Mouse (Mus musculus): ENCODE data around the gene Tm4sf5. TPM values are rescaled to one million over a fixed set of nuclear protein-coding genes. Genes with fewer than 3 reads are reported as not detected.
A peak's percentile ranks its signal among the peaks of the same experiment; 100 is the strongest.
"Not testable (repeated sequence)": the region's sequence is repeated elsewhere in the genome, so short reads cannot be mapped to it uniquely, and the experiment has no call there.

The Tm4sf5 gene
- total and polyA plus RNA-seq, 2 experiments from 2014 or later: 0.34 to 7.6 TPM

GRCm38 (mm10) chr11:70465824-70466223 is 39.2 kb upstream of the Tm4sf5 start:
- Histone ChIP-seq H3K36me3 (replicated peaks; ENCODE audit: control insufficient read depth, insufficient read depth, low read length) (no peaks in the 10 kb centered on the region), H3K27me3 (ENCODE audit: control insufficient read depth, insufficient read depth, low read length) (peaks cover 17% of the 10 kb centered on the region), H3K27ac (ENCODE audit: low read depth) (no peak overlapping the region), H3K9me3 (replicated peaks; ENCODE audit: control insufficient read depth, low read length) (no peaks in the 10 kb centered on the region), H3K4me3 (ENCODE audit: low read depth, low read length) (peak overlapping the region; percentile 31), H3K4me2 (ENCODE audit: low read depth, low read length) (peak overlapping the region; percentile 59), H3K9ac (replicated peaks; ENCODE audit: low read depth, low read length) (no peak overlapping the region), H3K4me1 (ENCODE audit: control insufficient read depth, insufficient read depth) (no peaks in the 10 kb centered on the region; the same call in 1 of the 2 replicates)
- 4% methylated on average over 23 of the region's 23 CpGs for WGBS
- ATAC-seq (ENCODE audit: insufficient read depth, low read depth) (no peak), DNase-seq (ENCODE audit: low spot score) (peak; percentile 30)
- TF ChIP-seq CTCF (IDR thresholded peaks at IDR 0.05; ENCODE audit: low read depth) (no peak), EP300 (IDR thresholded peaks at IDR 0.05; ENCODE audit: low read depth) (no peak)

- ATAC-seq (ENCODE audit: insufficient read depth, low read depth) (peak; percentile 64), DNase-seq (ENCODE audit: low spot score) (peak; percentile 61)
- H3K27me3 ChIP-seq (ENCODE audit: control insufficient read depth, insufficient read depth, low read length): peaks cover 17% of the 10 kb centered on the region
- peak overlapping the region; percentile 65 for H3K27ac ChIP-seq (ENCODE audit: low read depth)
- H3K36me3 ChIP-seq (replicated peaks; ENCODE audit: control insufficient read depth, insufficient read depth, low read length): no peaks in the 10 kb centered on the region
- WGBS: 48% methylated on average over 5 of the region's 5 CpGs
- no peak overlapping the region for H3K9ac ChIP-seq (replicated peaks; ENCODE audit: low read depth, low read length)
- TF ChIP-seq EP300 (IDR thresholded peaks at IDR 0.05; ENCODE audit: low read depth) (no peak), CTCF (IDR thresholded peaks at IDR 0.05; ENCODE audit: low read depth) (no peak)
- H3K4me1 ChIP-seq (ENCODE audit: control insufficient read depth, insufficient read depth): no peaks in the 10 kb centered on the region; the same call in 1 of the 2 replicates
- H3K9me3 ChIP-seq (replicated peaks; ENCODE audit: control insufficient read depth, low read length): no peaks in the 10 kb centered on the region
- H3K4me2 ChIP-seq (ENCODE audit: low read depth, low read length): no peak overlapping the region
- no peak overlapping the region for H3K4me3 ChIP-seq (ENCODE audit: low read depth, low read length)
Observed at GRCm38 (mm10) chr11:70467902-70468619, 37.0 kb upstream of the Tm4sf5 start.

DNA sequence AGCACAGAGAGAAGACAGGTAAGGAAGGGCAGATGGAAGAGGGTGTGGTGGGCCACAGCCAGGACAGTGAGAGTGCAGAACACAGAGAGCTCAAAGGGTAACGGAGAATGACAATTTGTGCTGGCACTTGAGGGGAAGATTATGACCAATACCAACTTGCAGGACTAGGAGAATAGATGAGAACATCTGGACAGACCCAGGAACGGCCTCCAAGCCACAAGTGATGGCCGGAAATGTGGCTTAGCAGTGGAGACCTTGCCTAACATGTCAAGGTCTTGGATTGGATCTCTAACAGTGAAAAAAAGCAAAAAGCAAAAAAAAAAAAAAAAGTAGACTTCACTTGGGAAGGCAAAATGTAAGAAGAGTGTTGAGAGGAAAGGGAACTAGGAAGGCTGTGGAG is 35.3 kb upstream of the Tm4sf5 start:
- Histone ChIP-seq H3K4me3 (ENCODE audit: low read depth, low read length) (no peak overlapping the region), H3K27me3 (ENCODE audit: control insufficient read depth, insufficient read depth, low read length) (peaks cover 7% of the 10 kb centered on the region), H3K4me2 (ENCODE audit: low read depth, low read length) (no peak overlapping the region), H3K4me1 (ENCODE audit: control insufficient read depth, insufficient read depth) (no peaks in the 10 kb centered on the region; the same call in 1 of the 2 replicates), H3K36me3 (replicated peaks; ENCODE audit: control insufficient read depth, insufficient read depth, low read length) (no peaks in the 10 kb centered on the region), H3K9ac (replicated peaks; ENCODE audit: low read depth, low read length) (no peak overlapping the region), H3K27ac (ENCODE audit: low read depth) (no peak overlapping the region), H3K9me3 (replicated peaks; ENCODE audit: control insufficient read depth, low read length) (no peaks in the 10 kb centered on the region)
- DNase-seq (ENCODE audit: low spot score): no peak
- 77% methylated on average over 3 of the region's 3 CpGs for WGBS
- ATAC-seq (ENCODE audit: insufficient read depth, low read depth): no peak
- TF ChIP-seq EP300 (IDR thresholded peaks at IDR 0.05; ENCODE audit: low read depth) (no peak), CTCF (IDR thresholded peaks at IDR 0.05; ENCODE audit: low read depth) (no peak)

- DNase-seq (ENCODE audit: low spot score): no peak
Observed at GRCm38 (mm10) chr11:70472716-70473115, 32.3 kb upstream of the Tm4sf5 start.

GRCm38 (mm10) chr11:70473291-70473690 is 31.8 kb upstream of the Tm4sf5 start:
- WGBS: 82% methylated on average over 5 of the region's 5 CpGs
- not testable (repeated sequence) for H3K27ac ChIP-seq (ENCODE audit: low read depth); ATAC-seq (ENCODE audit: insufficient read depth, low read depth)

More at GRCm38 (mm10) chr11:70472716-70473115, 32.3 kb upstream of the Tm4sf5 start:
- H3K27ac ChIP-seq (ENCODE audit: low read depth): no peak overlapping the region
- no peaks in the 10 kb centered on the region for H3K36me3 ChIP-seq (replicated peaks; ENCODE audit: control insufficient read depth, insufficient read depth, low read length)
- no peak overlapping the region for H3K4me3 ChIP-seq (ENCODE audit: low read depth, low read length)
- TF ChIP-seq EP300 (IDR thresholded peaks at IDR 0.05; ENCODE audit: low read depth): no peak
- TF ChIP-seq CTCF (IDR thresholded peaks at IDR 0.05; ENCODE audit: low read depth): no peak
- H3K9ac ChIP-seq (replicated peaks; ENCODE audit: low read depth, low read length): no peak overlapping the region
- H3K4me2 ChIP-seq (ENCODE audit: low read depth, low read length): no peak overlapping the region
- H3K27me3 ChIP-seq (ENCODE audit: control insufficient read depth, insufficient read depth, low read length): no peaks in the 10 kb centered on the region
- no peak for ATAC-seq (ENCODE audit: insufficient read depth, low read depth)
- no peaks in the 10 kb centered on the region for H3K9me3 ChIP-seq (replicated peaks; ENCODE audit: control insufficient read depth, low read length)
- no peaks in the 10 kb centered on the region; the same call in 1 of the 2 replicates for H3K4me1 ChIP-seq (ENCODE audit: control insufficient read depth, insufficient read depth)

More at GRCm38 (mm10) chr11:70473291-70473690, 31.8 kb upstream of the Tm4sf5 start:
- H3K4me2 ChIP-seq (ENCODE audit: low read depth, low read length); H3K9me3 ChIP-seq (replicated peaks; ENCODE audit: control insufficient read depth, low read length); H3K36me3 ChIP-seq (replicated peaks; ENCODE audit: control insufficient read depth, insufficient read depth, low read length); H3K4me1 ChIP-seq (ENCODE audit: control insufficient read depth, insufficient read depth); H3K27me3 ChIP-seq (ENCODE audit: control insufficient read depth, insufficient read depth, low read length); DNase-seq (ENCODE audit: low spot score); H3K4me3 ChIP-seq (ENCODE audit: low read depth, low read length); H3K9ac ChIP-seq (replicated peaks; ENCODE audit: low read depth, low read length): not testable (repeated sequence)
